Mouse (Mus musculus) layer of hippocampus, adult 18-20 months (tissue): Measurements from ENCODE around the gene Olfr613. TPM values are rescaled to one million over a fixed set of nuclear protein-coding genes. Genes with fewer than 3 reads are reported as not detected.
"Not testable (repeated sequence)": the region's sequence is repeated elsewhere in the genome, so short reads cannot be mapped to it uniquely, and the experiment has no call there.

Source experiments
- DNase-seq, 2 experiments: peaks; one replicate each; pipeline ENCODE4 v3.0.0; 2022; ENCODE audit warnings: low spot score in 2 of 2
- long read RNA-seq: library from polyadenylated mRNA; stranded (forward); transcript quantifications from one replicate; pipeline ENCODE4 v2.0.0, GENCODE M21; 2021
- microRNA-seq, 2 experiments: library from miRNA; unstranded; fragments of <30 nt; microRNA quantifications; one replicate each; pipeline ENCODE4 v1.2.0; 2021
- total RNA-seq, 2 experiments: library from RNA; stranded (reverse); gene quantifications; 2 replicates each; pipeline ENCODE4 v1.2.3; 2021

Olfr613 gene
- not detected for total RNA-seq
- long read RNA-seq = 0 reads

GRCm38 (mm10) chr7:103547774-103548173 is at the start of gene Olfr613:
TSS of gene Olfr613 (plus strand) at chr7:103548074.
- DNase-seq = no peak

GRCm38 (mm10) chr7:103512022-103512421 is 35.9 kb upstream of the Olfr613 start, which contains the start of gene Olfr610:
TSS of gene Olfr610 (minus strand) at chr7:103512122.
- no peak for DNase-seq

GRCm38 (mm10) chr7:103520746-103521145 is 27.1 kb upstream of the Olfr613 start, which contains the start of gene Olfr611:
TSS of gene Olfr611 (minus strand) at chr7:103520846.
- not testable (repeated sequence) for DNase-seq

- DNase-seq = not testable (repeated sequence)
Measured at GRCm38 (mm10) chr7:103542617-103543016, 5.3 kb upstream of the Olfr613 start, which contains the start of gene Olfr612. TSS of gene Olfr612 (minus strand) at chr7:103542717.

GRCm38 (mm10) chr7:103555779-103556178 is 7.9 kb downstream of the Olfr613 start, which contains the start of gene Olfr615:
TSS of gene Olfr615 (plus strand) at chr7:103556079.
- DNase-seq = no peak

- peak in 1 of 2 experiments; percentile 12 for DNase-seq
Measured at GRCm38 (mm10) chr7:103569043-103569442, 21.2 kb downstream of the Olfr613 start, which contains the start of gene Olfr616. TSS of gene Olfr616 (minus strand) at chr7:103569143.

GRCm38 (mm10) chr7:103572761-103573160 is 24.9 kb downstream of the Olfr613 start, which contains the start of gene Olfr617:
TSS of gene Olfr617 (plus strand) at chr7:103573061.
- DNase-seq = no peak

GRCm38 (mm10) chr7:103589803-103590202 is 41.9 kb downstream of the Olfr613 start, which contains the start of gene Olfr618:
TSS of gene Olfr618 (plus strand) at chr7:103590103.
- no peak for DNase-seq

- no peak for DNase-seq
Measured at GRCm38 (mm10) chr7:103600275-103600674, 52.4 kb downstream of the Olfr613 start, which contains the start of gene Olfr619. TSS of gene Olfr619 (plus strand) at chr7:103600575.

Small RNAs within 50 kb of the gene (microRNA-seq; reads per million reads assigned to microRNA genes)
- gene Gm26506 = 0 reads per million in 2 experiments

Other genes starting within 250 kb of the Olfr613 start
- gene Olfr596, start 242.4 kb upstream of the Olfr613 start, total RNA-seq = not detected
- not detected for gene Olfr597, start 231.8 kb upstream of the Olfr613 start, total RNA-seq
- not detected for gene Olfr598, start 224.5 kb upstream of the Olfr613 start, total RNA-seq
- gene Olfr599, start 212.2 kb upstream of the Olfr613 start, total RNA-seq = not detected
- gene Olfr600, start 198.4 kb upstream of the Olfr613 start, total RNA-seq = not detected
- not detected for gene Olfr601, start 185.4 kb upstream of the Olfr613 start, total RNA-seq
- not detected for gene Olfr603, start 161.9 kb upstream of the Olfr613 start, total RNA-seq
- gene Usp17lc, start 133.0 kb upstream of the Olfr613 start, total RNA-seq = not detected
- gene Olfr605, start 102.6 kb upstream of the Olfr613 start, total RNA-seq = not detected
- not detected for gene Olfr606, start 99.0 kb upstream of the Olfr613 start, total RNA-seq
- gene Olfr607, start 83.9 kb upstream of the Olfr613 start, total RNA-seq = not detected
- gene Olfr608, start 78.2 kb upstream of the Olfr613 start, total RNA-seq = not detected
- gene Olfr609, start 50.0 kb upstream of the Olfr613 start, total RNA-seq = not detected
- not detected for gene Olfr610, start 36.0 kb upstream of the Olfr613 start, total RNA-seq
- not detected for gene Olfr611, start 27.2 kb upstream of the Olfr613 start, total RNA-seq
- gene Olfr612, start 5.4 kb upstream of the Olfr613 start, total RNA-seq = not detected
- not detected for gene Olfr615, start 8.0 kb downstream of the Olfr613 start, total RNA-seq
- not detected for gene Olfr616, start 21.1 kb downstream of the Olfr613 start, total RNA-seq
- gene Olfr617, start 25.0 kb downstream of the Olfr613 start, total RNA-seq = not detected
- not detected for gene Olfr618, start 42.0 kb downstream of the Olfr613 start, total RNA-seq
- not detected for gene Olfr619, start 52.5 kb downstream of the Olfr613 start, total RNA-seq
- not detected for gene Olfr620, start 64.5 kb downstream of the Olfr613 start, total RNA-seq
- gene Olfr622, start 94.6 kb downstream of the Olfr613 start, total RNA-seq = not detected
- not detected for gene Olfr623, start 115.6 kb downstream of the Olfr613 start, total RNA-seq
- gene Olfr624, start 123.1 kb downstream of the Olfr613 start, total RNA-seq = under 1 TPM in 1 of 2 experiments, not detected in 1; 0.05 TPM
- gene Olfr625-ps1, start 134.6 kb downstream of the Olfr613 start, total RNA-seq = not detected
- not detected for gene Olfr243, start 166.6 kb downstream of the Olfr613 start, total RNA-seq
- gene Olfr628, start 182.3 kb downstream of the Olfr613 start, total RNA-seq = not detected
- gene Olfr629, start 196.9 kb downstream of the Olfr613 start, total RNA-seq = not detected
- gene Olfr630, start 209.3 kb downstream of the Olfr613 start, total RNA-seq = not detected
- gene Olfr69, start 223.5 kb downstream of the Olfr613 start, total RNA-seq = not detected
- gene Olfr68, start 231.6 kb downstream of the Olfr613 start, total RNA-seq = not detected
- not detected for gene Olfr67, start 243.7 kb downstream of the Olfr613 start, total RNA-seq